Mouse (Mus musculus) hindbrain, postnatal 0 days (tissue): ENCODE data around the gene Dnajc27. TPM values are rescaled to one million over a fixed set of nuclear protein-coding genes. Genes with fewer than 3 reads are reported as not detected.
A peak's percentile ranks its signal among the peaks of the same experiment; 100 is the strongest.

Experiments used
- ATAC-seq: fragments of 200-750 bp; cut with Nextera tagmentation; 2 replicates; pipeline ENCODE4 v1.8.0; 2017; ENCODE audit warnings: mild to moderate bottlenecking, moderate TSS enrichment, moderate library complexity
- DNase-seq: peaks from one replicate; pipeline ENCODE4 v3.0.0-alpha.2; 2015; ENCODE audit warnings: low spot score
- H3K27ac ChIP-seq: fragments of 300-500 bp; sonication (generic); 2 replicates; pipeline ENCODE4 v1.5.1; 2014; ENCODE audit warnings: mild to moderate bottlenecking
- H3K27me3 ChIP-seq: fragments of 300-500 bp; sonication (generic); 2 replicates; pipeline ENCODE4 v1.6.1; 2014; ENCODE audit warnings: low read length, mixed read lengths; ENCODE audit not compliant: insufficient read depth
- H3K36me3 ChIP-seq: fragments of 300-500 bp; sonication (generic); 2 replicates; pipeline ENCODE4 v1.6.1; 2014; ENCODE audit warnings: low read length, mixed read lengths; ENCODE audit not compliant: insufficient read depth
- H3K4me1 ChIP-seq: fragments of 300-500 bp; sonication (generic); 2 replicates; pipeline ENCODE4 v1.6.1; 2014; ENCODE audit warnings: antibody characterized with exemption, low read length, mixed read lengths; ENCODE audit not compliant: insufficient read depth
- H3K4me2 ChIP-seq: fragments of 300-500 bp; sonication (generic); 2 replicates; pipeline ENCODE4 v1.6.1; 2014; ENCODE audit warnings: low read depth, mild to moderate bottlenecking, low read length, moderate library complexity, mixed read lengths
- H3K4me3 ChIP-seq: fragments of 300-500 bp; sonication (generic); 2 replicates; pipeline ENCODE4 v1.5.1; 2014; ENCODE audit warnings: low read length
- H3K9ac ChIP-seq: fragments of 300-500 bp; sonication (generic); replicated peaks from 2 replicates; pipeline ENCODE4 v1.6.1; 2014; ENCODE audit warnings: mild to moderate bottlenecking, low read length, moderate library complexity, mixed read lengths
- H3K9me3 ChIP-seq: fragments of 300-500 bp; sonication (generic); 2 replicates; pipeline ENCODE4 v1.6.1; 2016; ENCODE audit warnings: low read length, mixed read lengths
- CTCF ChIP-seq: IDR thresholded peaks from 2 replicates; pipeline ENCODE4 v1.5.1; 2016; ENCODE audit warnings: antibody characterized with exemption, control low read depth, low read depth
- WGBS: fragments of 180-500 bp; shearing (Covaris S2); extraction: QIAGEN DNeasy Blood & Tissue Kit; methylation state at CpG from one replicate; pipeline ENCODE4 v1.1.7; 2014; 5-methylcytosine and 5-hydroxymethylcytosine counted together
- polyA plus RNA-seq: library from polyadenylated mRNA; unstranded; fragments of >200 nt; fragmentation: Nextera tagmentation; extraction: Ambion mirVana; gene quantifications from 2 replicates; pipeline ENCODE4 v1.2.1, GENCODE M21; 2015
- total RNA-seq: library from RNA; depleted of rRNA; stranded (reverse); fragments of >200 nt; gene quantifications from 2 replicates; pipeline ENCODE4 v1.2.3, GENCODE M21; 2014

The Dnajc27 gene
- total and polyA plus RNA-seq, 2 experiments from 2014 or later, result 25.2 to 49.5 TPM

DNA sequence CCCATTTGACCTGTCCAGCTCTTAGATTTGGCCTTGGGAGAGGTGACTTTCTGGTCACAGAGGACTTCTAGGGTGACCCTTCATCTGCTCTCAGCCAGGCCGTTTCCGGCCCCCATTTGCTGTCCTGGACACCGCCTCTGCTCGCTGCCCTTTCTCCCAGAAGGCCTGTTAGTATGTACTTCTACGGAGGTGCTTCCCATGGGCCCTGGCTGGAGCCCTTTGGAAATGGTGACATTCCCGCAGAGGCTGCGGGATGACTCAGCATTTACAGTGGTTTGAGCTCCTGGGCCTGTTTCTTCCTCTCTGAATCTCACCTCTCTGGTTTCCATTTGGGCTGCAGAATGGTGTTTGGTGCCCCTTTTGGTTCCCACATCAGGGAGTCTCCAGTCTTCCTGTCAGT is 45.0 kb downstream of the Dnajc27 start:
- no peak for ATAC-seq
- no peak for TF ChIP-seq CTCF
- Histone ChIP-seq H3K4me1 (no peaks in the 10 kb centered on the region), H3K27me3 (no peaks in the 10 kb centered on the region), H3K36me3 (no peaks in the 10 kb centered on the region), H3K4me2 (no peak overlapping the region), H3K9me3 (0 out of 2 replicates have a peak, but pooled peaks cover 3% of the 10 kb centered on the region), H3K4me3 (no peak overlapping the region), H3K27ac (no peak overlapping the region), H3K9ac (no peak overlapping the region)
- WGBS, result 79% methylated on average over 7 of the region's 7 CpGs
- DNase-seq, result no peak

DNA sequence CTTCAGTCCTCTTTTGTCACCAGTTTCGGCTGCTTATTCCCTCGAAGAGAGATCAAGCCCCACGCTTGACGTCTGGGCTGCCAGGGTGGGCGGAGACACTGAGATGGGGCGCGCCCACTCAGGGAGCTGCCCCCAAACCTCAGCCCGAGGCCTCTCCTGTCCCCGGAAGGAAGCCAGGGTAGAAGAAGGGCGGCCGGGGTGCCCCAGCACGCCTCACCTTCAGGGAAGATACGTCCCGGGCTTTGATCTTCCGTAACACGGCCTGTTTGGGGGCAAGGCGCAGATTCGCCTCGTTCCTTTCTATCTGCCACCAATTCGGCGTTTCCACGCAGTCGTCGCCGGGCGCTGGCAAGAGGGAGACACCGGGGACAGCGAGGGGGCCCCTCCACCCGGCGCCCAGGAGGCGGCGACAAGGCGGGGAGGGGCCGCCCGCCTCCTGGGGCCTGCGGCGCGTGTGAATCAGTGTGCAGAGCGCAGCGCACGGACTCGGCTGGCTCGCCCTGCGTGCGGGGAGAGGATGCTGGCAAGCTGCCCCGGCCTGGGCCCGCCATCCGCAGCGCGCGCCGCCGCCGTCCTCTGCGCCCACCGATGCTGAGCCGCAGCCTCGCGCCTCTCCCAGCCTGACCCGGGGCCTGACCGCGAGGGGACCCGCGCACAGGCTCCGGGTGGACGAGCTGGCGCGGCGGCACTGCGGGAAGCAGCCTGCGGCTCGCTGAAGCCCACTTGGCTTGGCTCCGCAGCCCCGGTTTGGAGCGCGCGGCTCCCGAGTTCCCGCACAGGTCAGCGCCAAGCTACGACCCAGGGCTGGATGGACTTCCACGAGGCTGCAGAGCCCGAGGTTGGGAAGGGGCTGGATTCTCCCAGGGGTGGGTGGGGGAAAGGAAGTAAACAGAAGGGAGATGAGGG is 50.8 kb downstream of the Dnajc27 start, which contains the start of gene Adcy3:
Adcy3 (plus strand) TSS at position 163 of the 906 bp plus-strand sequence.
- H3K4me1 ChIP-seq, result peaks cover 22% of the 10 kb centered on the region
- H3K27ac ChIP-seq, result peak within 1 kb of the TSS; percentile 83
- H3K27me3 ChIP-seq, result no peaks in the 10 kb centered on the region
- H3K4me3 ChIP-seq, result peak within 1 kb of the TSS; percentile 52
- H3K9ac ChIP-seq, result peak within 1 kb of the TSS; percentile 79
- ATAC-seq, result peak; percentile 86
- TF ChIP-seq CTCF, result no peak
- DNase-seq, result peak; percentile 80
- 0 out of 2 replicates have a peak, but pooled peaks cover 3% of the 10 kb centered on the region for H3K9me3 ChIP-seq
- H3K4me2 ChIP-seq, result peak within 1 kb of the TSS; percentile 85
- H3K36me3 ChIP-seq, result 0 out of 2 replicates have a peak, but pooled peaks cover 2% of the 10 kb centered on the region
- under 1% methylated on average over 80 of the region's 83 CpGs for WGBS

DNA sequence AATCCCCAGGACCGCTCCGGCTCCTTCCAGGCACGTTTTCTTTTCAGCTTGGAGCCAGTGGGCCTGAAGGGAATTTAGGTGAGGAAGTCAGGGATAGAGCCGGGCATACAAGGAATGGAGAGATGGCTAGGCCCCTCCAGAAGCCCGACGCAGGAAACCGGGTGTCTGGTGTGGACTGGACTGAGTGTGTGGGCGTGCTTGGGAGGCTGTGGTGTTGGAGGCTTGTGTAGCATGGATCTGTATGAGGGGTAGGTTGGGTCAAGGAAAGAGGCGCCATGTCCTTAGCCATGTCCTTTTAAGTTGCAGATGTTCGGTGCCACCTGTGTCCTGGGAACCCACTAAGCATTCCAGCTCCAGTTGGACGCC is 51.4 kb downstream of the Dnajc27 start:
- 0 out of 2 replicates have a peak, but pooled peaks cover 2% of the 10 kb centered on the region for H3K36me3 ChIP-seq
- 28% methylated on average over 11 of the region's 11 CpGs for WGBS
- DNase-seq, result no peak

DNA sequence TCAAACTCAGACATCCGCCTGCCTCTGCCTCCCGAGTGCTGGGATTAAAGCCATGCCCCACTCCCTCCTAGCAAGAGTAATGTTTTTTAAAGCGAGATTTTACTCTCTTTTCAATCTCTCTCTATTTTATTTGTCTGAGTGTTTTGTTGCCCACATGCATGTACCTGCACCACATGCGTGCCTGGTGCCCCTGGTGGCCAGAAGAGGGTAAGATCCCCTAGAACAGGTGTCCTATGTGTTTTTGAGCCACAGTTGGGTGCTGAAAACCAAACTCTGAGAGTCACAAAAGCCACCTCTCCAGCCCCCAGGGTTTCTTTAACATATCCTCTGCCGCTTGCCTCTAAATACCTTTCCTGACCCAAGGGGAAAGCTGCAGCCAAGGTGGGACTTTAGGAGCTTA is 60.8 kb downstream of the Dnajc27 start:
- peak; percentile 29; the same call in 1 of the 2 replicates for TF ChIP-seq CTCF
- no peak overlapping the region for H3K9ac ChIP-seq
- H3K4me2 ChIP-seq, result no peak overlapping the region
- H3K27me3 ChIP-seq, result no peaks in the 10 kb centered on the region
- no peaks in the 10 kb centered on the region for H3K9me3 ChIP-seq
- no peaks in the 10 kb centered on the region; the same call in 1 of the 2 replicates for H3K4me1 ChIP-seq
- 93% methylated on average over 5 of the region's 5 CpGs for WGBS
- ATAC-seq (no peak), DNase-seq (no peak)
- H3K4me3 ChIP-seq, result no peak overlapping the region
- 0 out of 2 replicates have a peak, but pooled peaks cover 4% of the 10 kb centered on the region for H3K36me3 ChIP-seq
- no peak overlapping the region for H3K27ac ChIP-seq

More for the DNA sequence above, 51.4 kb downstream of the Dnajc27 start:
- H3K4me1 ChIP-seq, result peaks cover 22% of the 10 kb centered on the region
- H3K27ac ChIP-seq, result peak overlapping the region; percentile 83
- 0 out of 2 replicates have a peak, but pooled peaks cover 3% of the 10 kb centered on the region for H3K9me3 ChIP-seq
- peak overlapping the region; percentile 79 for H3K9ac ChIP-seq
- peak overlapping the region; percentile 85 for H3K4me2 ChIP-seq
- H3K4me3 ChIP-seq, result peak overlapping the region; percentile 52
- TF ChIP-seq CTCF, result no peak
- H3K27me3 ChIP-seq, result no peaks in the 10 kb centered on the region
- ATAC-seq, result peak; percentile 41; the same call in 1 of the 2 replicates

DNA sequence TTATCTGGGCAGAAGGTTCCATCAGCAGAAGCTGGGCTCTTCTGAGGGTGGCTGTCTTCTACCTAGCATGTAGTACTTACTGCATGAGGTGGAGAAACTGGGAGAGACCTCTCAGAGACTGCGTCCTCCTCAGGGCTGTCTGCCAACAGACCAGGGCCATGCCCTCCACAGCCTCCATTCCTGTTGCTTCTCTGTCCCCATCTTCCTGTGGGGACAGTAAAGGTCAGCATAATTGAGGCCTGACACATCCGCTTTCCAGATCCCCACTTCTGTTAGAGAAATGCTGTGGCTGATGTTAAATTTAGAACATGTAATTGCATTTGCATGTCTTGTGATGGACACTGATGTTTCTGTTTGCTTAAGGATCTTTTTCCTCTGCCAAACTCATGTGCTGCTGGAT is 68.6 kb downstream of the Dnajc27 start:
- Histone ChIP-seq H3K4me3 (no peak overlapping the region), H3K4me2 (no peak overlapping the region), H3K27me3 (no peaks in the 10 kb centered on the region), H3K36me3 (no peaks in the 10 kb centered on the region), H3K9ac (no peak overlapping the region), H3K27ac (no peak overlapping the region), H3K4me1 (no peaks in the 10 kb centered on the region), H3K9me3 (no peaks in the 10 kb centered on the region)
- ATAC-seq, result no peak
- no peak for TF ChIP-seq CTCF
- 81% methylated on average over 2 of the region's 2 CpGs for WGBS
- DNase-seq, result no peak

DNA sequence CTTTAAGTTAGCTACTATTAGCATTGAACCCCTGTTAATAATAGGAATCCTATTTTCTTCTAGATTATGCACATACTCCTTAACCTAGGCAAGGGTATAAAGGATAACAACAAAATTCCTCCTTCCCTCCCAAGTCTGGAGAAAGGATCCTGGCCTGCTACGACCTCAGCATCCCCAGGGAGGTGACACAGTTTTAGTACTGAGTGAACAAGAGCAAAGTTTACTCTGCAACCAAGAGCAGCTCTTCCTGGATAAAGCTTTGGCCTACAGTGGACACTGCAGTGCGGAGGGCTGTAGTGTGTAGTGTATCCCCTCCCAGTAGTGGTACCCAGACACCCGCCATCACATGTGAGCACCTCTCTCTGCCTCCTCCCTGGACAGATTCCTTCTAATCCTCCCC is 69.6 kb downstream of the Dnajc27 start:
- Histone ChIP-seq H3K4me3 (no peak overlapping the region), H3K27me3 (no peaks in the 10 kb centered on the region), H3K4me1 (no peaks in the 10 kb centered on the region), H3K9me3 (no peaks in the 10 kb centered on the region), H3K9ac (no peak overlapping the region), H3K27ac (no peak overlapping the region), H3K4me2 (no peak overlapping the region), H3K36me3 (no peaks in the 10 kb centered on the region)
- 85% methylated on average over 3 of the region's 3 CpGs for WGBS
- no peak for ATAC-seq
- DNase-seq, result no peak
- no peak for TF ChIP-seq CTCF
